Mouse (Mus musculus) ES-Bruce4 (cell line): ENCODE results near the gene Hsd3b7. TPM values are rescaled to one million over a fixed set of nuclear protein-coding genes. Genes with fewer than 3 reads are reported as not detected.

Experiments
- H3K27ac ChIP-seq: 2 replicates; pipeline ENCODE4 v1.5.1; 2012; ENCODE audit warnings: low read length, inconsistent platforms; ENCODE audit not compliant: insufficient read depth
- H3K27me3 ChIP-seq: 2 replicates; pipeline ENCODE4 v1.6.1; 2012; ENCODE audit warnings: mild to moderate bottlenecking, low read length, inconsistent platforms; ENCODE audit not compliant: control insufficient read depth, poor library complexity, insufficient read depth, severe bottlenecking
- H3K36me3 ChIP-seq: 2 replicates; pipeline ENCODE4 v1.6.1; 2012; ENCODE audit warnings: inconsistent platforms, mild to moderate bottlenecking, low read length, moderate library complexity; ENCODE audit not compliant: control insufficient read depth, poor library complexity, insufficient read depth, severe bottlenecking
- H3K4me1 ChIP-seq: one replicate; pipeline ENCODE4 v1.8.1; 2011; ENCODE audit warnings: low read length; ENCODE audit not compliant: control insufficient read depth, insufficient read depth
- H3K4me3 ChIP-seq: 2 replicates; pipeline ENCODE4 v1.5.1; 2011; ENCODE audit warnings: low read depth, mild to moderate bottlenecking, low read length
- H3K9ac ChIP-seq: 2 replicates; pipeline ENCODE4 v1.6.1; 2012; ENCODE audit warnings: low read depth, mild to moderate bottlenecking, inconsistent platforms; ENCODE audit not compliant: poor library complexity, severe bottlenecking
- H3K9me3 ChIP-seq: replicated peaks from 2 replicates; pipeline ENCODE4 v1.6.1; 2012; ENCODE audit warnings: mild to moderate bottlenecking, low read length, inconsistent platforms; ENCODE audit not compliant: control insufficient read depth, poor library complexity, insufficient read depth, severe bottlenecking
- CTCF ChIP-seq: IDR thresholded peaks from one replicate; pipeline ENCODE4 v1.8.1; 2011; ENCODE audit warnings: low read depth, low read length
- EP300 ChIP-seq: IDR thresholded peaks from 2 replicates; pipeline ENCODE4 v1.6.1; 2011; ENCODE audit warnings: low read depth, low read length; ENCODE audit not compliant: insufficient read depth
- POLR2A ChIP-seq: IDR thresholded peaks from one replicate; pipeline ENCODE4 v1.8.1; 2011; ENCODE audit warnings: low read length; ENCODE audit not compliant: insufficient read depth
- polyA plus RNA-seq: library from polyadenylated mRNA; stranded (reverse); fragments of >200 nt; gene quantifications from 2 replicates; pipeline ENCODE4 v1.2.4, GENCODE M21; 2011; ENCODE audit warnings: low read depth; ENCODE audit not compliant: missing spikeins, insufficient read depth, insufficient read length

Gene Hsd3b7
- polyA plus RNA-seq, 1 experiment: 11.2 TPM

- TF ChIP-seq CTCF: no peak
- TF ChIP-seq EP300: no peak
- TF ChIP-seq POLR2A: no peak
- no peaks in the 10 kb centered on the region for H3K36me3 ChIP-seq
- H3K27ac ChIP-seq: no peak overlapping the region
- no peaks in the 10 kb centered on the region for H3K27me3 ChIP-seq
- no peak overlapping the region for H3K4me3 ChIP-seq
- H3K9me3 ChIP-seq: no peaks in the 10 kb centered on the region
- H3K9ac ChIP-seq: no peak overlapping the region
- H3K4me1 ChIP-seq: peaks cover 2% of the 10 kb centered on the region
These were observed 16.6 kb downstream of the Hsd3b7 start for GRCm38 (mm10) chr7:127817053-127817452.

- Histone ChIP-seq H3K27me3 (no peaks in the 10 kb centered on the region), H3K4me1 (peaks cover 2% of the 10 kb centered on the region), H3K4me3 (no peak overlapping the region), H3K36me3 (no peaks in the 10 kb centered on the region), H3K27ac (no peak overlapping the region), H3K9ac (no peak overlapping the region), H3K9me3 (no peaks in the 10 kb centered on the region)
- TF ChIP-seq EP300: no peak
- TF ChIP-seq POLR2A: no peak
- no peak for TF ChIP-seq CTCF
These were observed 17.4 kb downstream of the Hsd3b7 start for GRCm38 (mm10) chr7:127817776-127818175.

GRCm38 (mm10) chr7:127820836-127821509 lies 20.6 kb downstream of the Hsd3b7 start:
- no peaks in the 10 kb centered on the region for H3K9me3 ChIP-seq
- H3K4me3 ChIP-seq: no peak overlapping the region
- H3K27ac ChIP-seq: no peak overlapping the region
- H3K9ac ChIP-seq: no peak overlapping the region
- no peaks in the 10 kb centered on the region for H3K27me3 ChIP-seq
- TF ChIP-seq POLR2A (no peak), EP300 (no peak), CTCF (no peak)
- H3K4me1 ChIP-seq: peaks cover 2% of the 10 kb centered on the region
- H3K36me3 ChIP-seq: no peaks in the 10 kb centered on the region

GRCm38 (mm10) chr7:127822494-127822893 lies 22.1 kb downstream of the Hsd3b7 start:
- Histone ChIP-seq H3K27ac (no peak overlapping the region), H3K4me1 (peaks cover 2% of the 10 kb centered on the region), H3K9me3 (no peaks in the 10 kb centered on the region), H3K9ac (no peak overlapping the region), H3K36me3 (no peaks in the 10 kb centered on the region), H3K27me3 (no peaks in the 10 kb centered on the region), H3K4me3 (no peak overlapping the region)
- TF ChIP-seq CTCF (no peak), EP300 (no peak), POLR2A (no peak)

GRCm38 (mm10) chr7:127823236-127824171 lies 23.1 kb downstream of the Hsd3b7 start:
- Histone ChIP-seq H3K9me3 (no peaks in the 10 kb centered on the region), H3K9ac (peak overlapping the region; percentile 61), H3K4me3 (peak overlapping the region; percentile 78), H3K4me1 (peaks cover 2% of the 10 kb centered on the region), H3K27me3 (no peaks in the 10 kb centered on the region), H3K27ac (no peak overlapping the region), H3K36me3 (no peaks in the 10 kb centered on the region)
- TF ChIP-seq EP300 (no peak), CTCF (peak; percentile 18), POLR2A (no peak)
